Mouse (Mus musculus) midbrain, postnatal 0 days (tissue): Measurements from ENCODE around the gene Fam76a. TPM values are rescaled to one million over a fixed set of nuclear protein-coding genes. Genes with fewer than 3 reads are reported as not detected.

Experiments used
- ATAC-seq: fragments of 200-750 bp; cut with Nextera tagmentation; 2 replicates; pipeline ENCODE4 v1.8.0; 2017; ENCODE audit warnings: moderate number of reproducible peaks, mild to moderate bottlenecking, moderate TSS enrichment, moderate library complexity; ENCODE audit not compliant: low FRiP score
- DNase-seq: peaks from one replicate; pipeline ENCODE4 v3.0.0-alpha.2; 2015; ENCODE audit warnings: low spot score
- H3K27ac ChIP-seq: fragments of 300-500 bp; sonication (generic); 2 replicates; pipeline ENCODE4 v1.5.1; 2014; ENCODE audit warnings: low read depth, mild to moderate bottlenecking, low read length, mixed read lengths
- H3K27me3 ChIP-seq: fragments of 300-500 bp; sonication (generic); 2 replicates; pipeline ENCODE4 v1.6.1; 2014; ENCODE audit warnings: low read length, control low read depth, mixed read lengths; ENCODE audit not compliant: insufficient read depth
- H3K36me3 ChIP-seq: fragments of 300-500 bp; sonication (generic); 2 replicates; pipeline ENCODE4 v1.6.1; 2014; ENCODE audit warnings: low read length, control low read depth, mixed read lengths; ENCODE audit not compliant: insufficient read depth
- H3K4me1 ChIP-seq: fragments of 300-500 bp; sonication (generic); 2 replicates; pipeline ENCODE4 v1.6.1; 2014; ENCODE audit warnings: mild to moderate bottlenecking, control low read depth, antibody characterized with exemption, low read length, mixed read lengths; ENCODE audit not compliant: insufficient read depth
- H3K4me2 ChIP-seq: fragments of 300-500 bp; sonication (generic); 2 replicates; pipeline ENCODE4 v1.6.1; 2014; ENCODE audit warnings: low read depth, mild to moderate bottlenecking, low read length, mixed read lengths; ENCODE audit not compliant: poor library complexity, severe bottlenecking
- H3K4me3 ChIP-seq: fragments of 300-500 bp; sonication (generic); 2 replicates; pipeline ENCODE4 v1.5.1; 2014; ENCODE audit warnings: low read depth, mild to moderate bottlenecking, low read length, moderate library complexity
- H3K9ac ChIP-seq: fragments of 300-500 bp; sonication (generic); replicated peaks from 2 replicates; pipeline ENCODE4 v1.6.1; 2014; ENCODE audit warnings: mild to moderate bottlenecking, low read length, moderate library complexity, mixed read lengths; ENCODE audit not compliant: poor library complexity, severe bottlenecking
- H3K9me3 ChIP-seq: fragments of 300-500 bp; sonication (generic); 2 replicates; pipeline ENCODE4 v1.6.1; 2016; ENCODE audit warnings: low read length, control low read depth
- CTCF ChIP-seq: IDR thresholded peaks from 2 replicates; pipeline ENCODE4 v1.5.1; 2016; ENCODE audit warnings: antibody characterized with exemption, mild to moderate bottlenecking
- WGBS: fragments of 180-500 bp; shearing (Covaris S2); extraction: QIAGEN DNeasy Blood & Tissue Kit; methylation state at CpG from one replicate; pipeline ENCODE4 v1.1.7; 2014; 5-methylcytosine and 5-hydroxymethylcytosine counted together
- polyA plus RNA-seq: library from polyadenylated mRNA; unstranded; fragments of >200 nt; fragmentation: Nextera tagmentation; extraction: Ambion mirVana; gene quantifications from 2 replicates; pipeline ENCODE4 v1.2.1, GENCODE M21; 2015
- total RNA-seq: library from RNA; depleted of rRNA; stranded (reverse); fragments of >200 nt; gene quantifications from 2 replicates; pipeline ENCODE4 v1.2.3, GENCODE M21; 2014

Gene Fam76a
- total and polyA plus RNA-seq, 2 experiments from 2014 or later, result 16.6 to 31.0 TPM

- ATAC-seq (peak; percentile 50; the same call in 1 of the 2 replicates), DNase-seq (peak; percentile 79)
- Histone ChIP-seq H3K9me3 (no peaks in the 10 kb centered on the region), H3K4me1 (peaks cover 4% of the 10 kb centered on the region; the same call in 1 of the 2 replicates), H3K4me3 (no peak overlapping the region), H3K36me3 (no peaks in the 10 kb centered on the region), H3K9ac (0 out of 2 replicates have a peak overlapping the region, but pooled peaks have one; percentile 29), H3K27me3 (no peaks in the 10 kb centered on the region), H3K4me2 (0 out of 2 replicates have a peak overlapping the region, but pooled peaks have one; percentile 6), H3K27ac (peak overlapping the region; percentile 63)
- no peak for TF ChIP-seq CTCF
- WGBS, result 21% methylated on average over 27 of the region's 27 CpGs
Observed at GRCm38 (mm10) chr4:132946047-132947001, 24.0 kb upstream of the Fam76a start.

- peak; percentile 98 for TF ChIP-seq CTCF
- H3K36me3 ChIP-seq, result no peaks in the 10 kb centered on the region
- H3K27me3 ChIP-seq, result no peaks in the 10 kb centered on the region
- H3K9ac ChIP-seq, result 0 out of 2 replicates have a peak overlapping the region, but pooled peaks have one; percentile 29
- peak overlapping the region; percentile 63 for H3K27ac ChIP-seq
- H3K9me3 ChIP-seq, result no peaks in the 10 kb centered on the region
- 0 out of 2 replicates have a peak overlapping the region, but pooled peaks have one; percentile 6 for H3K4me2 ChIP-seq
- peaks cover 4% of the 10 kb centered on the region; the same call in 1 of the 2 replicates for H3K4me1 ChIP-seq
- ATAC-seq, result peak; percentile 79
- DNase-seq, result peak; percentile 94
- no peak overlapping the region for H3K4me3 ChIP-seq
- WGBS, result 7% methylated on average over 15 of the region's 15 CpGs
Observed at GRCm38 (mm10) chr4:132945261-132946046, 23.1 kb upstream of the Fam76a start.

GRCm38 (mm10) chr4:132944776-132945175, 22.4 kb upstream of the Fam76a start:
- no peak overlapping the region for H3K9ac ChIP-seq
- 79% methylated on average over 4 of the region's 4 CpGs for WGBS
- H3K36me3 ChIP-seq, result no peaks in the 10 kb centered on the region
- TF ChIP-seq CTCF, result no peak
- no peaks in the 10 kb centered on the region for H3K9me3 ChIP-seq
- no peaks in the 10 kb centered on the region for H3K27me3 ChIP-seq
- no peak overlapping the region for H3K4me3 ChIP-seq
- H3K27ac ChIP-seq, result no peak overlapping the region
- DNase-seq (no peak), ATAC-seq (no peak)
- no peak overlapping the region for H3K4me2 ChIP-seq
- peaks cover 4% of the 10 kb centered on the region; the same call in 1 of the 2 replicates for H3K4me1 ChIP-seq

GRCm38 (mm10) chr4:132944106-132944505, 21.7 kb upstream of the Fam76a start:
- H3K9me3 ChIP-seq, result no peaks in the 10 kb centered on the region
- H3K9ac ChIP-seq, result no peak overlapping the region
- H3K4me2 ChIP-seq, result no peak overlapping the region
- no peak overlapping the region for H3K4me3 ChIP-seq
- no peak overlapping the region for H3K27ac ChIP-seq
- ATAC-seq (no peak), DNase-seq (no peak)
- H3K36me3 ChIP-seq, result no peaks in the 10 kb centered on the region
- 76% methylated on average over 12 of the region's 12 CpGs for WGBS
- TF ChIP-seq CTCF, result no peak
- peaks cover 4% of the 10 kb centered on the region; the same call in 1 of the 2 replicates for H3K4me1 ChIP-seq
- no peaks in the 10 kb centered on the region for H3K27me3 ChIP-seq

GRCm38 (mm10) chr4:132943088-132943487, 20.7 kb upstream of the Fam76a start:
- Histone ChIP-seq H3K9me3 (no peaks in the 10 kb centered on the region), H3K36me3 (no peaks in the 10 kb centered on the region), H3K4me1 (peaks cover 4% of the 10 kb centered on the region; the same call in 1 of the 2 replicates), H3K9ac (no peak overlapping the region), H3K27me3 (no peaks in the 10 kb centered on the region), H3K4me3 (no peak overlapping the region), H3K4me2 (no peak overlapping the region), H3K27ac (no peak overlapping the region)
- DNase-seq (no peak), ATAC-seq (no peak)
- TF ChIP-seq CTCF, result no peak
- 56% methylated on average over 8 of the region's 8 CpGs for WGBS
